Mouse (Mus musculus) embryo, embryonic 10.5 days (tissue): ENCODE results near the gene Iqce.
"Not testable (repeated sequence)": the region's sequence is repeated elsewhere in the genome, so short reads cannot be mapped to it uniquely, and the experiment has no call there.

Experiments
- DNase-seq: peaks from one replicate; pipeline ENCODE4 v3.0.0-alpha.2; 2015; ENCODE audit warnings: low spot score

Iqce gene

DNA sequence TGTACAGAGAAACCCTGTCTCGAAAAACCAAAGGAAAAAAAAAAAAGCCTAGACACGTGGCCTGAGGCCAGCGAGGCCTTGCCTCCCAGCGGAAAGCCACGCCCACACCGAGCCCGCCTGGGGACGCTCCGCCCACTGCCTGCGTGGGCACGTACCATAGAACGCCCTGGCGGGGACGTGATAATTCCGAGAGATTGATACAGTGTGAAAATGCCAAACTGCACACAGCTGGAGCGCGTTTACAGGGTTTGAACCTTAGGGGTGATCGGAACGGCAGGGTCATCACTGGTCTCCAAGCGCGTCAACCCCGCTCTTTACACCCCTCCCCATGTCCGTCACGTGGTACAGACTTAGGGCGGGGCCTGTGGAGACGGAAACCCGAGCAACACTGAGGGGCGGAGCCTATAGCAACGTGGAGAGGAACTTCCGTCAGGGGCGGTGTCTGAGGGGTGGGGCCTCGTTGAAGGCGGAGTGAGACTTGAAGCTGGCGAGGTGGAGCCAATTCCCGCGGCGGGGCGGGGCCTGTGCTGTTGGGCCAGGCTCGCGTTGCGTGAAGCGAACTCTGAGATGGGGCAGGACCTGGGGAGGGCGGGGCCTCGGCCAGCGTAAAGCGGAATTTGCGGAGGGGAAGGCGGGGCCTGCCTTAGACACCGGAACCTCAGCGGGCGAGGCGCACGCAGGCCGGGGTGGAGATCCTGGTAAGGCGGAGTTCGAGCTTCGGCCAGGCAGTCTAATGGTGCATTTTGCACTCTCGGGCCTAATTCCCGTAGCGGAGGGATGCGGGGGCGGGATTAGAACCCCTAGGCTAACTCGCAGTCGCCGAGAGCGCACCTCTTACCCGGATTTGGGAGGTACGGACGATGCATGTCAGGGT, 2.4 kb upstream of the Iqce start, which contains the start of gene Brat1:
TSS of gene Brat1 (plus strand) at position 634 of the 874 bp plus-strand sequence.
- peak; percentile 100 for DNase-seq

DNA sequence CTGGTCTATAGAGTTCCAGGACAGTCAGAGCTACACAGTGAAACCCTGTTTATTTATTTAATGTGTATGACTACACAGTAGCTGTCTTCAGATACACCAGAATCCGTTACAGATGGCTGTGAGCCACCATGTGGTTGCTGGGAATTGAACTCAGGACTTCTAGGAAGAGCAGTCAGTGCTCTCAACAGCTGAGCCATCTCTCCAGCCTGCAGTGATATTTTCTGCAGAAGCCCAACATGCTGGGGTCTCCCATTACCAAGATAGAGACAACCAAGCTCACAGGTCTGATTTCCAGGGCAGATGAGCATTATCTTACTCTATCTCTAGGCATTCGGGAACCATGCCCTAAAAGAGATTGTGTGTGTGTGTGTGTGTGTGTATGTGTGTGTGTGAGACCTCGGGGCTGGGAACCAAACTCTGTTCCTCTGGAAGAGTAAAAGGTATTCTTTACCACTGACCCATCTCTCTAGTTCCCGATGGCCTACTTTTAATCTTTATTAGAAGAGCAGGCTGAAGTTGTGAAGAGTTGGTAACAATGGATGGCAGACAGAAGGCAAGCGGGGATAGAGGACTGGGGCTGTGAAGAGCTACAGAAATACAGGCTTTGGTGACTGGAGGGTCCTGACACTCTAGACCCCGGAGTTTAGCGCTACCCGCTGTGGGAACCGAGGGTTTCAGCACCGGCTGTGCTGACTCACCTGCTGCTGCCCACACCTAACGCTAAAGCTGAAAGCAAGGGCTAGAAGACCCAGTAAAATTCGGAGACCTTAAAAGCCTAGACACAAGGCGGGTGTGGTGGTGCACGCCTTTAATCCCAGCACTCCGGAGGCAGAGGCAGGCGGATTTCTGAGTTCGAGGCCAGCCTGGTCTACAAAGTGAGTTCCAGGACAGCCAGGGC, 1.6 kb upstream of the Iqce start:
- peak; percentile 26 for DNase-seq

DNA sequence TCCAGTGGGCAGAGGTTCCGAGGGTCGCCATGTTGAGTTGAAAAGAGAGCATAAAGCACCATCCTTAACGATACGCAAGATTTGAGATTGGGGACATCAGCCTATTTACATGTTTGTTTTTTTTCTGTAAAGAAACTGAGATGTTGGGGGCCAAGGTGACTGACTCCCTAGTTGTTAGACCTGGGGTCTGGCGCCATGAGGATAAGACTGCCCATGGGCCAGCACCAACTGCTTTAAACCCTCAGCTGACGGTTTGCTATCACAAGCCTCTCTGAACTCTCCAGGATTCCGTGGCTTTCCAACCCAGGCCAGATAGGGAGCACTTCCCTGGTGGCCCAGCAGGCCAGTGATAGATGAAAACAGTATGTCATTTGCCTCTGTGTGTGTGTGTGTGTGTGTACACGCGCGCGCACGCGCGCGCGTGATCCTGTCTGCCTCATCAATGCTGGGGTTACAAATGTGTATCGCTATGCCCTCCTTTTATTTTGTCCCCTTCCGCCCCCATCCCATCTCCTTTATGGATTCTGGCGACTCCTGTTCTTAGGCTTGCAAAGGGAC, 519 bp upstream of the Iqce start:
- DNase-seq: peak; percentile 49

DNA sequence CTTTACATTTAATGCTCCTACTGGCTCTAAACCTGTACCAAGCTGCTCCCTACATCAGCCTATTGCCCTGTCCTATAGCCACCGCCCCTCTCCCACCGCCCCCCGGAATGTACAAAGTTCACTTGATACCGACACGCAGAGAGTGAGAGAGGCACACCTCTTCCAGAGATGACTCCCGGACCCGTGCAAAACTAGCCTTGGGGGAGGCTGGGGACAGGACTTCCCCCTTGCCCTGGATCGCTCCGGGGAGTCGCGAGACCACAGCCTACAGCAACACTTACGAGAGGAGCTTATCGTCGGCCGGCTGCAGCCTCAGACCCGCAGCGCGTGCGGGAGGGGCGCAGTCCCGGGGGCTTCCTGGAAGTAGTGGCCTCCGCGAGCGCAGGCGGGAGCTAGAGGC, 517 bp downstream of the Iqce start:
- DNase-seq: peak; percentile 71

GRCm38 (mm10) chr5:140699776-140700175, 2.4 kb downstream of the Iqce start:
- no peak for DNase-seq

DNA sequence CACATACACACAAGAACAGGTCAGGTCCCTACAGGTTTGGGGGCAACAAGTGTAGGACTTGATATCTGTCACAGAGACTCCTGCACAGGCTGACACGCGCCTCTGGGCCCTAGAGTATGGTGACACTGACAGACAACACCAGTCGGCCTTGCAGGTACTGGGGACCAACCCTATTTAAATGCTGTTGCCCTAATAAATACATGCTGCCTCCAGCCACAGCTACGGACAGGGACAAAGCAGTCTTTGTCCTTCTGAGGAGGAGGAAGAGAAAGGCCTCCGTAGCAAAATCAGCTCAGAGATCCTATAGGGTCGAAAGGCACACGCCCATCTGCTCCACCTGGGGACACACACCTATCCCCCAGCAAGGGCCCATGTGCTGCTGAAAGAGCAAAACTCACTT, 6.2 kb downstream of the Iqce start:
- no peak for DNase-seq

- no peak for DNase-seq
Measured at GRCm38 (mm10) chr5:140688434-140688833, 13.7 kb downstream of the Iqce start.

- DNase-seq: peak; percentile 61
Measured at GRCm38 (mm10) chr5:140684343-140685148, 17.6 kb downstream of the Iqce start.

- no peak for DNase-seq
Measured at GRCm38 (mm10) chr5:140682113-140682512, 20.1 kb downstream of the Iqce start.

- DNase-seq: no peak
Measured at GRCm38 (mm10) chr5:140680950-140681349, 21.2 kb downstream of the Iqce start.

DNA sequence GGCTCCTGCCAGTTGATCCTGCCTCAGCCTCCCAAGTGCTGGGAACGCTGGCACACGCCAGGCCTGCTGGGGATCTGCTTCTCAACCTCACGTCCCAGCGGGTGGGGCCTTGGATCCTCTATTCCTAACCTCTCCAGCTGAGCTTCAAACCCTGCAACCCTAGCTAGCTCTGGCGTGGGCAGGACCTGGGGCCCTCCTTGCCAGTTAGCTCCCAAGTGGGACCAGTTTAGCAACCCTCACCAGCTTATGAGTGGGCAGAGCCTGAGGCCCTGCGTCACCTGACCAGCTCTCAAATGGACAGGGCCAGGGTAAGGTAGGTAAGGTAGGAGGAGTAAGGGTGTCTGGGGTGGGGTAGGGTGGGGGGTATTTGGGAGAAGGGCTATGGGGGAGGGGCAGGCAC, 22.1 kb downstream of the Iqce start:
- DNase-seq: no peak

DNA sequence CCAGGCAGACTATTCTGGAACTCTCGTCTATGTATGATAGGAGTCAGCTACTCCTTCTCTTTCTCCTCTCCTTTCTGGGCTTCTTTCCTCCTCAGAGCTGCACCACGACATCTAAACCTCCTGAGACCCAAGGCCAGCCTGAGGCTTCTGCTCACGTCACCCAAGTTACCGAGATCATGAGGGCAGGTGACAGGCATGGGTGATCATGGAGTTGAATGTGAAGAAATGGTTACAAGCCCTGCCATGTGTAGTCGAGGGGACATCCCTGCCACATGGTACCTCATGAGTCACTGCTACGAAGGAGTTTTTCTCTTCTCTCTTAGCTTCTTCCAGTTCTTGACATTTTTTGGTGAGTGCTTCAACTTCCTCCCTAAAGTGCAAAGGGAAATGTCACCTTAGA, 25.0 kb downstream of the Iqce start:
- no peak for DNase-seq

- no peak for DNase-seq
Measured at GRCm38 (mm10) chr5:140675640-140676039, 26.5 kb downstream of the Iqce start.

DNA sequence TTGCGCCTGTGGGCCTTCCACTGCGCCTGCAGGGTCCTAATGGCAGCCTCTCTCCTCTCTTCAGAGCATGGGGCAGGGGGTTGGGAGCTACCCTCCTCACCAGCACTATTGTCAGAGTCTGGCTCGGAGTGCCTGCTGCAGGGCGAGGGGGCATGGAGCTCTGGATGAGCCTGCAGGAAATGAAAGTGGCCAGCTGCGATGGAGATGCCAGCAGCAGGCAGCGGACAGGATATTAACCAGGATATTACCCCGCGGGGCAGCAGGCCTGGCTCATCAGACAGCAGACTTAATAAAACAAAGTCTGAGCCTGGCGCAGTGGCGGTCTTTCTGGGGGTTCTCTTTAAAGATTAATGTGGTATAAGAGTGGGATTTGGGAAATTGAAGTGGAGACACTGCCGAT, 27.1 kb downstream of the Iqce start:
- DNase-seq: no peak

GRCm38 (mm10) chr5:140674036-140674435, 28.1 kb downstream of the Iqce start:
- DNase-seq: no peak

DNA sequence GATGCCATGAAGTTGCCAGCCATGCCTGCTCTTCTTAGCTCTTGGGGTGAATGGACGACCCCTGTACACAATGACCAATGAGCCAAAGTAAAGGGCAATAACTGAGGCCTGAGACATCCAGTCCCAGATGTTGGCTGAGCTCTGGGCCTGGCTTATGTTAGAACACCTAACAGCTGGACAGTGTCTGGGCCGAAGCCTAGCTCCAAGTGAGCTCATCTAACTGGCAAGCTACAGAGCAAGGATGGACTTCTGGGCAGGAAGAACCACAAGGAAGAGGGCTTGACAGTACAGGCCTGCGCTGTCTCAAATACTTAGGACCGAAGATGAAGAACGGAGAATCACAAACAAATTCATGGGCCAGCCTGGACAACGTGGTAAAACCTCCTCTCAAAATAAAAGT, 29.6 kb downstream of the Iqce start:
- not testable (repeated sequence) for DNase-seq

- no peak for DNase-seq
Measured at GRCm38 (mm10) chr5:140672115-140672514, 30.1 kb downstream of the Iqce start.

GRCm38 (mm10) chr5:140663621-140664180, 38.5 kb downstream of the Iqce start:
- DNase-seq: peak; percentile 70

DNA sequence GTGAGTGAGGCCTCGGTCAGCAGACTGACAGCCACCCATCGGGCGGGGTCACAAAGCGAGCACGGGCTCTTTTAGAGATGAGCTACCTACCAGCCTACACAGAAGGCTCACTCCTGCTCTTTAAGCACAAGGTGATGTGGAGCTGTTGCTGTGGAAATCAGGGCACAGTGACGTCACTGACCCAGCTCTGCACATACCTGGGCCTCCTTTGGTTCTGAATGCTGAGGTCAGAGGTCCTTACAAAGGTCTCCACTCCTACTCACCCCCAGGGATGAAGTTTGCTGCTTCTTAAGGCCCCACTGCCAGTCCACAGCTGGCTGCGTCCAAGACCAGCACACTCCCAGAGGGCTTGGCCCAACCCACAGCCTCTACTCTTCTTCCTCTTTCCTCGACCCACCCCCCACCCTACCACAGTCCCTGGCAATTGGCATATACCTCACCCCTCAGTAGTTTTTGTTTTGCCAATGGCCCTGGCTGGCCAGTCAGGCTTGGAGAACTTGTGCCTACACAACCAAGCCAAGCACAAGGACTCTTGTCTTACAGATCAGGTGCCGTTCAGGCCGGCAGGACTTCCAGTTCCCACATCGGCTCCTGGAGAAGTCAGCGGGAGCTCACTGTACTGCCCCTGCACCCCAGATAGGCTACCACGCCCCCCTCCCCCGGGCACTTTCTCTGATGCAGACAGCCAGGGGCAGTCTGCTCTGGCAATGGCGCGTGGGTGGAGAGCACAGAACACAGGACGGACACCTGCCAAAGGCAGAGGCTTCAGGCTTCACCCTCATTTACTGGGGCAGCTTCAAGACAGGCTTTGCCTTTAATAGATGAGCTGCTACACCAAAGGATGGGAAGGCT, 39.2 kb downstream of the Iqce start:
- DNase-seq: no peak

DNA sequence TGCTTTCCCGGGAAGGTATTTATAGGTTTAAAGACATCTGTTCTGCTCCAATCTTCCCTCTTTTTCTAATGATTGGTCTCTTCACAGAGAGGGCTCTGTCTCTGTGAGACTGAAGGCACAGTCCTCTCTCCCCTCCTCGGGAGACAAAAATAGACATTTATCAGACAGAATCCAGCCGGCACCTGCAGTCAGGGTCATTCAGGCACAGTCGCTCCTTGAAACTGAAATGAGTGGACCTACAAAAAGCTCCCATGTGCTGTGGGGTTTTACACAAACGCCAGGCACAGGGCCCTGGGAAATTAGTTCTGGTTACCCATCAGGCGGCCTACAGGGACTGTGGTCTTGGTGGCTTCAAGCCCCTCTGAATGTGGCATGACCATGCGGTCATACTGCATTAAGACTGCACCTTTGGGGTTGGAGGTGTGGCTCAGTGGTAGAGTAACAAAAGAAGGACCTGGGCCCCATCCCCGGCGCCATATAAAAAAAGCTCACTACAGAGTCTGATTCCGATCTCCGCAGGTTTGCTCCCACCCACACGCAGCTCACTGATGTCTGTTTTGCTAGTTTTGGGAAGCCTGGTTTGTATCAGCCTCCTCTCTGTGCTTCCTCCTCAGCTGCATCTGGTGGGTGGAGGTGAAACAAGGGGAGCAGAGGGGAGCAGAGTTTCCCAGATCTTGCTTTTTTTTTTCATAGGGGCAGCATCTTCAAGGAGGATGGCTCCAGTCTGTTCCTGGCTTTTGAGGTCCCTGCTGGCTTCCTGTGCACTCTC, 40.1 kb downstream of the Iqce start:
- DNase-seq: no peak
